Mouse (Mus musculus) right cerebral cortex, postnatal 4 days (tissue): ENCODE data around the gene Gm10153.

Source experiments
- DNase-seq: peaks from one replicate; pipeline ENCODE4 v3.0.0-alpha.2; 2022

Gene Gm10153

DNA sequence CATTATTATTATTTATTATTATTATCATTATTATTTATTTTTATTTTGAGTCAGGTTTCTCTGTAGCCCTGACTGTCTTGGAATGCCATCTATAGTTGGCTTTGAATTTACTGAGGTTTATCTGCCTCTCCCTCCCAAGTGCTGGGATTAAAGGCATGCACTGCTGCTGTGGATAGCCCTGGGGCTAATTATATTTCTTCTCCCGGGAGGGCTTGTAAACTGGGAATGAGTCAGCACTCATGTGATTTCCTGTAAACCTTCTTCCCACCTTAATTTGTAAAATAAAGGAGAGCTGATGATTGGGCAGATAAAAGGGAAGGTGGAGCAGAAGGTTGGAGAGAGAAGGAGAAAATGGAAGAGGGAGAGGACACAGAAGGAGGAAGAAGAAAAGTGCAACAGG is 49.5 kb downstream of the Gm10153 start:
- DNase-seq, result no peak
